Mouse (Mus musculus): ENCODE measurements around the gene Plxnb1. TPM values are rescaled to one million over a fixed set of nuclear protein-coding genes. Genes with fewer than 3 reads are reported as not detected.
A peak's percentile ranks its signal among the peaks of the same experiment; 100 is the strongest.

The Plxnb1 gene
- polyA plus RNA-seq, 1 experiment: 61.4 TPM

GRCm38 (mm10) chr9:109097831-109098230 is 2.6 kb downstream of the Plxnb1 start:
- Histone ChIP-seq H3K4me1 (ENCODE audit: control insufficient read depth, insufficient read depth, low read length) (peaks cover 4% of the 10 kb centered on the region; the same call in 1 of the 2 replicates), H3K4me3 (replicated peaks; ENCODE audit: extremely low read depth, low read depth, low read length) (no peak overlapping the region)
- TF ChIP-seq CTCF (IDR thresholded peaks at IDR 0.05; ENCODE audit: insufficient read depth, low read length): no peak
- no peak for TF ChIP-seq POLR2A (IDR thresholded peaks at IDR 0.05; ENCODE audit: borderline replicate concordance, extremely low read depth, low read depth, low read length)
- no peak for DNase-seq
- 49% methylated on average over 5 of the region's 5 CpGs for WGBS

DNA sequence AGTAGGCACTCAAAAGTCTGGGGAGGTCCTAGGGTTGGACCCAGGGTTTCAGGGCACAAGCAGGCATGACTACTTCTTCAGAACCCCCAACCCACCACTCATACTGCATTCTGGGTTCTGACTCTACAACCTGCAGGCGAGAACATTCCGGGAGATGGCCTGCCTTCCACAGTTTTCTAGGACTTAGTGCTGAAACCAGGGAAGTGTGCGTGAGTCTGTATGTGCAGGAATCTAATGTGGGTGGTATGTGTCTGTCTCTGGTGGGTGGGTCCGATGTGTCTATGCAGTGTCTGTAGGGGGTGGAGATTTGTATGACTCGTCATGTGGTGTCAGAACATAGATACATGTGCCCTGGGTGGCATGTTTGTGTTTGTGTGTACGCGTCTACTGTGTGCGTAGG is 3.2 kb downstream of the Plxnb1 start:
- no peak for TF ChIP-seq POLR2A (IDR thresholded peaks at IDR 0.05; ENCODE audit: borderline replicate concordance, extremely low read depth, low read depth, low read length)
- no peak for TF ChIP-seq CTCF (IDR thresholded peaks at IDR 0.05; ENCODE audit: insufficient read depth, low read length)
- H3K4me1 ChIP-seq (ENCODE audit: control insufficient read depth, insufficient read depth, low read length): peaks cover 4% of the 10 kb centered on the region; the same call in 1 of the 2 replicates
- H3K4me3 ChIP-seq (replicated peaks; ENCODE audit: extremely low read depth, low read depth, low read length): no peak overlapping the region
- 72% methylated on average over 8 of the region's 8 CpGs for WGBS
- DNase-seq: no peak

- Histone ChIP-seq H3K4me1 (ENCODE audit: control insufficient read depth, insufficient read depth, low read length) (peaks cover 4% of the 10 kb centered on the region; the same call in 1 of the 2 replicates), H3K4me3 (replicated peaks; ENCODE audit: extremely low read depth, low read depth, low read length) (no peak overlapping the region)
- peak; percentile 68 for DNase-seq
- 39% methylated on average over 6 of the region's 6 CpGs for WGBS
- TF ChIP-seq CTCF (IDR thresholded peaks at IDR 0.05; ENCODE audit: insufficient read depth, low read length): no peak
- no peak for TF ChIP-seq POLR2A (IDR thresholded peaks at IDR 0.05; ENCODE audit: borderline replicate concordance, extremely low read depth, low read depth, low read length)
Measured at GRCm38 (mm10) chr9:109098969-109099368, 3.8 kb downstream of the Plxnb1 start.

- Histone ChIP-seq H3K4me3 (replicated peaks; ENCODE audit: extremely low read depth, low read depth, low read length) (no peak overlapping the region), H3K4me1 (ENCODE audit: control insufficient read depth, insufficient read depth, low read length) (0 out of 2 replicates have a peak, but pooled peaks cover 2% of the 10 kb centered on the region)
- no peak for TF ChIP-seq CTCF (IDR thresholded peaks at IDR 0.05; ENCODE audit: insufficient read depth, low read length)
- TF ChIP-seq POLR2A (IDR thresholded peaks at IDR 0.05; ENCODE audit: borderline replicate concordance, extremely low read depth, low read depth, low read length): no peak
- no peak for DNase-seq
- WGBS: 73% methylated on average over 20 of the region's 20 CpGs
Measured at GRCm38 (mm10) chr9:109100307-109100928, 5.2 kb downstream of the Plxnb1 start.

- DNase-seq: no peak
- no peak overlapping the region for H3K4me3 ChIP-seq (replicated peaks; ENCODE audit: extremely low read depth, low read depth, low read length)
- 91% methylated on average over 5 of the region's 5 CpGs for WGBS
- H3K4me1 ChIP-seq (ENCODE audit: control insufficient read depth, insufficient read depth, low read length): 0 out of 2 replicates have a peak, but pooled peaks cover 2% of the 10 kb centered on the region
- no peak for TF ChIP-seq CTCF (IDR thresholded peaks at IDR 0.05; ENCODE audit: insufficient read depth, low read length)
- TF ChIP-seq POLR2A (IDR thresholded peaks at IDR 0.05; ENCODE audit: borderline replicate concordance, extremely low read depth, low read depth, low read length): no peak
Measured at GRCm38 (mm10) chr9:109101933-109102445, 6.8 kb downstream of the Plxnb1 start.

DNA sequence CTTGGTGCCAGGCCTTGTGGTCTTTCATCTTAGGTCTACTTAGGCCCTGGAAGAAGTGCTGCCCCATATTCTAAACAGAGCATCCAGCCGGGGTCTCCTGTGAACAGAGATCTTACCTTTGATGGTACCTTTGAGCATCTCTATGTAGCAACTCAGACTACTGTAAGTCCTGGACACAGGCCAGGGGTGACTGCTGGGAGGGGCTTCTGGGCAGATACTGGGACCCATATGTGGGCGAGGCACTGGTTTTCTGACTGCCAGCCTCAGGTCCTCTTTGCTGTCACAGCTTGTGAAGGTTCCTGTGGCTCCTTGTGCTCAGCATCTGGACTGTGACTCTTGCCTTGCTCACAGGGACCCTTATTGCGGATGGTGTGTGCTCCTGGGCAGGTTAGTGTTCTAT is 7.4 kb downstream of the Plxnb1 start:
- no peak for DNase-seq
- Histone ChIP-seq H3K4me1 (ENCODE audit: control insufficient read depth, insufficient read depth, low read length) (0 out of 2 replicates have a peak, but pooled peaks cover 2% of the 10 kb centered on the region), H3K4me3 (replicated peaks; ENCODE audit: extremely low read depth, low read depth, low read length) (no peak overlapping the region)
- 89% methylated on average over 3 of the region's 3 CpGs for WGBS
- TF ChIP-seq POLR2A (IDR thresholded peaks at IDR 0.05; ENCODE audit: borderline replicate concordance, extremely low read depth, low read depth, low read length) (no peak), CTCF (IDR thresholded peaks at IDR 0.05; ENCODE audit: insufficient read depth, low read length) (no peak)

GRCm38 (mm10) chr9:109103250-109103649 is 8.1 kb downstream of the Plxnb1 start:
- H3K4me3 ChIP-seq (replicated peaks; ENCODE audit: extremely low read depth, low read depth, low read length): no peak overlapping the region
- no peak for DNase-seq

DNA sequence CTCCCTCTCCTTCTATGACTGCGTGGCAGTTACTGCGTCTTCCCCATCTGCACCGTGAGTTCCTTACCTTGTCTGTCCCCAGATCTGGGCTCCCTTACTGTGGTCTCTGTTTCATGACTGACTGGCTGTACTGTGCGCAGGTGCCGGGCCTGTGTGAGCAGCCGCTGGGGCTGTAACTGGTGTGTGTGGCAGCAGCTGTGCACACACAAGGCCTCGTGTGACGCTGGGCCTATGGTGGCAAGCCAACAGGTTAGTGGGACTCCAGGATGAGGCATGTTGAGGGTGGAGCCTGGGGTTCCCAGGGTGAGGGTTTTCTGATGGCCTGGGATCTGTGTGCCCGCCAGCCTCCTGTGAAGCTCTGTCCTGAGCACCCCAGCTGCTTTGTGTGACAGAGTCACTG is 8.9 kb downstream of the Plxnb1 start:
- no peak for DNase-seq
- H3K4me3 ChIP-seq (replicated peaks; ENCODE audit: extremely low read depth, low read depth, low read length): no peak overlapping the region
- WGBS: 89% methylated on average over 9 of the region's 9 CpGs
- 0 out of 2 replicates have a peak, but pooled peaks cover 2% of the 10 kb centered on the region for H3K4me1 ChIP-seq (ENCODE audit: control insufficient read depth, insufficient read depth, low read length)
- TF ChIP-seq POLR2A (IDR thresholded peaks at IDR 0.05; ENCODE audit: borderline replicate concordance, extremely low read depth, low read depth, low read length): no peak
- no peak for TF ChIP-seq CTCF (IDR thresholded peaks at IDR 0.05; ENCODE audit: insufficient read depth, low read length)

More at GRCm38 (mm10) chr9:109103250-109103649, 8.1 kb downstream of the Plxnb1 start:
- 54% methylated on average over 7 of the region's 7 CpGs for WGBS
- TF ChIP-seq POLR2A (IDR thresholded peaks at IDR 0.05; ENCODE audit: borderline replicate concordance, extremely low read depth, low read depth, low read length) (no peak), CTCF (IDR thresholded peaks at IDR 0.05; ENCODE audit: insufficient read depth, low read length) (no peak)
- 0 out of 2 replicates have a peak, but pooled peaks cover 2% of the 10 kb centered on the region for H3K4me1 ChIP-seq (ENCODE audit: control insufficient read depth, insufficient read depth, low read length)

- H3K4me1 ChIP-seq (ENCODE audit: control insufficient read depth, insufficient read depth, low read length): 0 out of 2 replicates have a peak, but pooled peaks cover 2% of the 10 kb centered on the region
- no peak overlapping the region for H3K4me3 ChIP-seq (replicated peaks; ENCODE audit: extremely low read depth, low read depth, low read length)
- DNase-seq: no peak
- TF ChIP-seq CTCF (IDR thresholded peaks at IDR 0.05; ENCODE audit: insufficient read depth, low read length): no peak
- no peak for TF ChIP-seq POLR2A (IDR thresholded peaks at IDR 0.05; ENCODE audit: borderline replicate concordance, extremely low read depth, low read depth, low read length)
- 63% methylated on average over 12 of the region's 12 CpGs for WGBS
Measured at GRCm38 (mm10) chr9:109105011-109105410, 9.8 kb downstream of the Plxnb1 start.

GRCm38 (mm10) chr9:109105648-109106047 is 10.5 kb downstream of the Plxnb1 start:
- TF ChIP-seq POLR2A (IDR thresholded peaks at IDR 0.05; ENCODE audit: borderline replicate concordance, extremely low read depth, low read depth, low read length) (no peak), CTCF (IDR thresholded peaks at IDR 0.05; ENCODE audit: insufficient read depth, low read length) (no peak)
- 83% methylated on average over 12 of the region's 12 CpGs for WGBS
- DNase-seq: no peak
- Histone ChIP-seq H3K4me1 (ENCODE audit: control insufficient read depth, insufficient read depth, low read length) (0 out of 2 replicates have a peak, but pooled peaks cover 2% of the 10 kb centered on the region), H3K4me3 (replicated peaks; ENCODE audit: extremely low read depth, low read depth, low read length) (no peak overlapping the region)

Data from lung, adult 2 months (tissue).